Mouse (Mus musculus) stomach, postnatal 0 days (tissue): ENCODE data around the gene Jhy.

Experiments
- CTCF ChIP-seq: IDR thresholded peaks from 2 replicates; pipeline ENCODE4 v1.5.1; 2016; ENCODE audit warnings: antibody characterized with exemption, low read depth, mild to moderate bottlenecking, moderate library complexity
- EP300 ChIP-seq: optimal IDR thresholded peaks from 2 replicates; pipeline ENCODE3; 2016; ENCODE audit warnings: antibody characterized with exemption

DNA sequence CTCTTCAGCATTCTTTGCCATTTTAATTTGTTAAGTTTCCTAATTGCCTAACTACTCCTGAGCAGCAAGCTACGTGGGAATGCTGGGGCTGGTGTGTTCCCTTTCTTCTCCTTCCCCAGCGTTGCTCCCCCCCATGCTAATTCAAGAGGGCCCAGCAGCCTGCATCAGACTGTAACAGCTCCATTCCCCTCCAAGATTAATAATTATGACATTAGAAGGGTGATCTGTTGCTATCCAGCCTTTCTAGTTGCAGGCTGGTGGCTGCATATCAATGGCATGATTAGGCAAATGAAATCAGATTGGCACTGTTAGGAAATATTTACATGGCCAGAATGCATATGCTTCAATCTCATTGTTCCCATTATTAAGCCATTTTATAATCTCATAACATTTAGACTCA lies 112.4 kb downstream of the Jhy start:
- no peak for TF ChIP-seq CTCF
- no peak for TF ChIP-seq EP300
